Mouse (Mus musculus) embryonic facial prominence, embryonic 13.5 days (tissue): Measurements from ENCODE around the gene Plekhj1. TPM values are rescaled to one million over a fixed set of nuclear protein-coding genes. Genes with fewer than 3 reads are reported as not detected.

Experiments used
- ATAC-seq: fragments of 200-750 bp; cut with Nextera tagmentation; 2 replicates; pipeline ENCODE4 v1.8.0; 2017; ENCODE audit warnings: low read depth; ENCODE audit not compliant: insufficient number of reproducible peaks, insufficient read depth, low FRiP score, low TSS enrichment
- H3K27ac ChIP-seq: fragments of 300-500 bp; sonication (generic); 2 replicates; pipeline ENCODE4 v1.5.1; 2015; ENCODE audit warnings: moderate library complexity, mild to moderate bottlenecking, inconsistent platforms
- H3K27me3 ChIP-seq: fragments of 300-500 bp; sonication (generic); 2 replicates; pipeline ENCODE4 v1.6.1; 2015; ENCODE audit warnings: mild to moderate bottlenecking, inconsistent platforms
- H3K36me3 ChIP-seq: fragments of 300-500 bp; sonication (generic); 2 replicates; pipeline ENCODE4 v1.6.1; 2015; ENCODE audit warnings: mild to moderate bottlenecking, inconsistent platforms
- H3K4me1 ChIP-seq: fragments of 300-500 bp; sonication (generic); 2 replicates; pipeline ENCODE4 v1.6.1; 2015; ENCODE audit warnings: inconsistent platforms
- H3K4me2 ChIP-seq: fragments of 300-500 bp; sonication (generic); 2 replicates; pipeline ENCODE4 v1.6.1; 2015; ENCODE audit warnings: moderate library complexity, mild to moderate bottlenecking, inconsistent platforms
- H3K4me3 ChIP-seq: fragments of 300-500 bp; sonication (generic); 2 replicates; pipeline ENCODE4 v1.5.1; 2015; ENCODE audit warnings: mild to moderate bottlenecking, inconsistent platforms
- H3K9ac ChIP-seq: fragments of 300-500 bp; sonication (generic); 2 replicates; pipeline ENCODE4 v1.6.1; 2015; ENCODE audit warnings: mild to moderate bottlenecking, inconsistent platforms
- H3K9me3 ChIP-seq: fragments of 300-500 bp; sonication (generic); 2 replicates; pipeline ENCODE4 v1.6.1; 2016; ENCODE audit warnings: inconsistent platforms
- whole genome bisulfite sequencing: fragments of 180-500 bp; shearing (Covaris S2); methylation state at CpG from one replicate; pipeline ENCODE4 v1.1.7; 2015; ENCODE audit warnings: mixed read lengths; 5-methylcytosine and 5-hydroxymethylcytosine counted together
- polyA plus RNA-seq: library from polyadenylated mRNA; unstranded; fragments of >200 nt; fragmentation: Nextera tagmentation; extraction: Ambion mirVana; gene quantifications from 2 replicates; pipeline ENCODE4 v1.2.1, GENCODE M21; 2015

The Plekhj1 gene
- 118 and 125 TPM in 2 replicates for polyA plus RNA-seq

DNA sequence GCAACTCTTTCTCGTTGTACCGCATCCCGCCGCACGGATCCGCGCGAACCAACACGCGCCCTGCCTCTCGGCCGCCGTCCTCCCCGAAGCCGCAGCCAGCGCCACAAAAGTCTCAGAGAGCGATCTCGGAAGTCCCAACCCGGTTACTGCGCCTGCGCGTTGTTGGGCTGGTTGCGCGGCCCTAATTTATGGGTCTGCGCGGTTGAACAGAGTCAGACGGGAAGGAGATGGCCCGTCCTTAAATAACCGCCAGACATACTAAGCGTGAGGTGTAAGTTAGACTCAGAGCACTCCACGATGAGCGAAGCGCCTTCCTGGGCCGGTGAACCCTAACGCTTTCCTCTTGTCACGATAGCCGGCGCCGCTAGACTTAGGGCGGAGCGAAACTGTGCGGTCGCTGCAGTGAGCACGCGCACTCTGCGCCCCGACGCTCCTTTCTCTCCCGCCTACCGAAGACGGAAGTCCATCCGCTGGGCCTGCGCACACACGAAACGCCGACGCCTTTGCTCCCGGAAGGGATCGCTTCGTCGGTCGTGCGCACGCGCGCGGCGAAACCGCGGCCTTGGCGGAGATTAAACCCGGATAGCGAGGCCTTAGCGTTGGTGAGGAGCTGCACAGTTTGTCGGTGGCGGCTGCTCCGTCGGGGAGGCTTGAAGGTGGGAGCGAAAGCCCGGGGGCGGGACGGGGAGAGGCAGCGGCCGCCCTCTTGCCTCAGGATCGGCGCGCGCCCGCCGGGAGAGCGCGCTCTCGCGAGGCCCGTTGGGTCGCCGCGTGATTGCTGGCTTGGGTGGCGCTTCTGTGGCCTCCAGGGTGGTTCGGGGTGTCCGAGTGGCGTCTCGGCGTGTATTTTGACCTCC is at the start of gene Plekhj1, which contains the start of gene Sf3a2:
Gene Plekhj1, minus strand, starts transcription at position 477 of the 857 bp plus-strand sequence.
Gene Sf3a2, plus strand, starts transcription at position 49 of the 857 bp plus-strand sequence.
- H3K9ac ChIP-seq = peak within 1 kb of the TSS; percentile 99
- peaks cover 27% of the 10 kb centered on the region for H3K4me1 ChIP-seq
- peak; percentile 80 for ATAC-seq
- no peaks in the 10 kb centered on the region for H3K27me3 ChIP-seq
- H3K4me3 ChIP-seq = peak within 1 kb of the TSS; percentile 93
- H3K36me3 ChIP-seq = peaks cover 63% of the 10 kb centered on the region
- under 1% methylated on average over 104 of the region's 104 CpGs for WGBS
- H3K9me3 ChIP-seq = no peaks in the 10 kb centered on the region
- H3K4me2 ChIP-seq = peak within 1 kb of the TSS; percentile 83
- H3K27ac ChIP-seq = peak within 1 kb of the TSS; percentile 97

DNA sequence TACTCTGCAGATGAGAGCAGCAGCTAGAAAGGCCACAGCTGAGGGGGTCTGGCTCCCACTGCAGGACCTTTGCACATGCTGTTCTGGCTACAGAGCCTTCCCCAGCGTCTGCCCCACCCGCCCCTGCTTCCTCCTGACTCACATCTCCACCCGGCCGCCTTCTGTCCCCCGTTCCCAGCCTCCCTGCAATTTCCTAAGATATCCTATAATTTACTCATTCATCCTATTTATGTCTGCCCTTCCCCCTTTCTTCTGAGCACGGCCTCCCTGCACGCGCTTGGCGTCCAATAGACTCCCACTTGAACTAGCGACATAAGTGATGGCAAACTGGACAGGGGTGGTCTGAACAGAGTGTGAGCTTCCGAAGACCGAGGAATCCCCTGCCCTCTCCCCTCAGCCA is 47.3 kb upstream of the Plekhj1 start:
- H3K4me3 ChIP-seq = no peak overlapping the region
- no peak for ATAC-seq
- no peak overlapping the region for H3K4me2 ChIP-seq
- H3K27ac ChIP-seq = no peak overlapping the region
- H3K36me3 ChIP-seq = no peaks in the 10 kb centered on the region
- no peaks in the 10 kb centered on the region for H3K9me3 ChIP-seq
- H3K27me3 ChIP-seq = peaks cover 53% of the 10 kb centered on the region
- 73% methylated on average over 12 of the region's 12 CpGs for WGBS
- peaks cover 22% of the 10 kb centered on the region for H3K4me1 ChIP-seq
- no peak overlapping the region for H3K9ac ChIP-seq

DNA sequence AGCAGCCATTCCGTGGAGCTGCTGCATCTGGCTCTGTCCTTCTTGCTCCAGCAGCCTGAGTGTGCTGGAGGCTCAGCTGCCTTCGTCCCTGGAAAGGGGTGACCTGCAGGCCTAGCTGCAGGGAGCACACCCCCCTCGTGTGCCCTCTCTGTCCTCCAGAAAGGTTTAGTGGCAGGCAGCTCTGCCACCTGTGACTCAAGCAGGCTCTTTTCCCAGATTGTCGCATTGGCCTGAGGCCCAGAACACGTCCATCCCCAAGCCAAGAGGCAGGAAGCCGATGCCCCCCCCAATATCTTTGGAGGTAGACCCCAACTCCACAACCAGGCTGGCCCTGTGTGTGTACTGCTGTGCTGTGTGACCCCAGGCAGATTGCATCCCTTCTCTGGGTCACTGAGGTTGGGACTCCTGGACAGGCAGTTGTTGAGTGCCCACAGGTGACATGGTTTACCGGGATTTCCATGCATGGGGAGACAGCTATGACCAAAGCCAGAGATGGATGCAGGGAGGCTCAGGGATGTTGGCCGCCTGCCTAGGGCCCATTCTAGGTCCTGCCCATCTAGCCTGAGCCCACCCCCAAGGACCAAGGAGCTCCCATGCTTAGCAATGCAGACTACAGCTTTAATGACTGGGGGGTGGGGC is 46.7 kb upstream of the Plekhj1 start:
- Histone ChIP-seq H3K4me3 (no peak overlapping the region), H3K4me2 (no peak overlapping the region), H3K9ac (no peak overlapping the region), H3K9me3 (no peaks in the 10 kb centered on the region), H3K36me3 (no peaks in the 10 kb centered on the region), H3K27me3 (peaks cover 55% of the 10 kb centered on the region), H3K4me1 (peaks cover 22% of the 10 kb centered on the region), H3K27ac (no peak overlapping the region)
- no peak for ATAC-seq
- 64% methylated on average over 8 of the region's 8 CpGs for WGBS

DNA sequence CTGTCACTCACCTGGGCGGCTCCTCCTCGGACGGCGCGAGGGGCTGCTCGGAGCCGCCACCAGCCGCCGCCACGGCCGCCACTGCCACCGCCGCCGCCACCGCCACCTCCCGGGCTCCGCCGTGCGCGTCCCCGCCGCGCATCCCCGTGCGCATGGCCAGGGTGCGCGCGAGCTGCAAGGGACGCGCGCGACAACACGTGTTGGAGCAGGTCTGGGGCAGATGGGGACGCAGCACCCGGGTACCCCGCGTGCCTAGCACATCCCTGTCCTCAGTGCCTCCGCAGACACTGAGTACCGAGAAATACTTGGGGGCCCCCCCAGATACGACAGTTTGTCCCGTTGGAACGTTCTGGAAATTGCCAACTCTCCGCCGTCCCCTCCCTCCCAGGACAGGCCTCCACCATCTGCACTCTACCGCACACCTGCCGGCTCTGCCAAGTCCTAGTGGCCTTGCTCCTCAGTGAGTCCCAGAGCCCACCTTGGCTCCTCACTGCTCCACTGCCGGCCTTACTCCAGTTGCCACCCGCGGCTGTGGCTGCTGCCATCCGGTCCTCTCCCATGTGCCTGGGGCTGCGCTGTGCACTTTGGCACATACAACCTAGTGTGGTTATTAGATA is 45.6 kb upstream of the Plekhj1 start, which contains the start of gene Lingo3:
Gene Lingo3, minus strand, starts transcription at position 109 of the 617 bp plus-strand sequence.
- no peak within 1 kb of the TSS for H3K27ac ChIP-seq
- peaks cover 19% of the 10 kb centered on the region for H3K4me1 ChIP-seq
- peak within 1 kb of the TSS; percentile 89 for H3K4me2 ChIP-seq
- H3K9me3 ChIP-seq = no peaks in the 10 kb centered on the region
- H3K4me3 ChIP-seq = peak within 1 kb of the TSS; percentile 55
- H3K27me3 ChIP-seq = peaks cover 61% of the 10 kb centered on the region
- 4% methylated on average over 50 of the region's 51 CpGs for WGBS
- no peaks in the 10 kb centered on the region for H3K36me3 ChIP-seq
- peak within 1 kb of the TSS; percentile 74 for H3K9ac ChIP-seq
- no peak for ATAC-seq

DNA sequence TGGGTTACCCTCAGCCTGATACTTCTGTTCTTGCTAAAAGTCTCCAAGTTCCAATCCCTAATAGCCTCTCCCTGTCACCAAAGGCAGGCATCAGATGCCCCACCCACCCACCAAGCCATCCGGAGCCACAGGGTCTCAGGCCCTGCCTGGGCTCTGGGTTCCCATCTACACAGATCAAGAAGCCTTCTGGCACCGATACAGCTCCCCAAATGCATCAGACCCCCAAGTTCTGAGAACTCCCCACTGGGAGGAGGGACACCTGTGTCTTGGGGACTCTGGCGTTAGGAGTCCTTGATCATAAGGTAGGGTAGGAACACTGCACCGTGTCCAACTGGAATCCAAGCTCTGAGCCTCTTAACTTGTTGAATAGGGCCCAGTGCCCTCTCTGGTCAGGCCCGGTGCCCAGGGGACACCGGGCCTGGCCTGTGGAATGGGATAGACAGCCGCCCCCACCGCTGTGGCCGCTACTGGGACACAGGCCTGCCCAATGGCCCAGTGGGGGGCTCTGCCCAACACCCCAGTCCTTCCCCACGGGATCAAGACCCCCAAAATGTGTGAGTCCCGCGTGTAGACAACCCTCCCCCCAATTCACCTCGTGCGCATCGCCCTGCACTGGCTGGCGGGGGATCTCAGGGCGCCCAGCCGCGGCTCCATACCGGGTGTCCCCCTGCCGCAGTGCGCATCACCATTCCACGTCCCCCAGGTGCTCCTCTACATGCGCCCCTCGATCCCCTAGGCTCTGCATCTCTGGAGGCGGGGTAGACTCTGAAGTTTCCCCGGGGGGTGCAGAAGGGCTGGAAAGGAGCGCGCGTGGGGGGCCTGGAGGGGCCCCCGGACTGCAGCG is 44.9 kb upstream of the Plekhj1 start:
- Histone ChIP-seq H3K36me3 (no peaks in the 10 kb centered on the region), H3K9ac (peak overlapping the region; percentile 74), H3K27ac (no peak overlapping the region), H3K4me2 (peak overlapping the region; percentile 89), H3K27me3 (peaks cover 61% of the 10 kb centered on the region), H3K9me3 (no peaks in the 10 kb centered on the region), H3K4me3 (peak overlapping the region; percentile 55), H3K4me1 (peaks cover 16% of the 10 kb centered on the region)
- ATAC-seq = no peak
- 13% methylated on average over 32 of the region's 32 CpGs for WGBS

DNA sequence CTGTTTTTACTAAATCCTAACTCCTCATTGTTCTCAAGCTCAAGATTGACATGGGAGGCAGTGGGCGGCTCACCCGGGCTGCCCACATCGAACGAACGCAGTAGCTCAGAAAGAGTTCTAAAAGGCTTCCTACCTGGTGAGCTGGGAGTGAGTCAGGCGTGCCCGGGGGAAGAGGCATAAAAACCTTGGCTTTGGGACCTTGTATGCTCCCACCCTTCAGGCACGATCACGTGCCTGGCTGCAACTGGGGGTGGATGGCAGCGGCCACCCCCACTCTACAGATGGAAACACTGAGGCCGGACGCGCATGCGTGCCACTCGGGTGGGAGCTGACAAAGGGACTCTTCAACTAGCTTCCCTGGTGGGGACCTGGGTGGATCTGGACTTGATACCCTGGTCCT is 43.9 kb upstream of the Plekhj1 start:
- 82% methylated on average over 15 of the region's 15 CpGs for WGBS

DNA sequence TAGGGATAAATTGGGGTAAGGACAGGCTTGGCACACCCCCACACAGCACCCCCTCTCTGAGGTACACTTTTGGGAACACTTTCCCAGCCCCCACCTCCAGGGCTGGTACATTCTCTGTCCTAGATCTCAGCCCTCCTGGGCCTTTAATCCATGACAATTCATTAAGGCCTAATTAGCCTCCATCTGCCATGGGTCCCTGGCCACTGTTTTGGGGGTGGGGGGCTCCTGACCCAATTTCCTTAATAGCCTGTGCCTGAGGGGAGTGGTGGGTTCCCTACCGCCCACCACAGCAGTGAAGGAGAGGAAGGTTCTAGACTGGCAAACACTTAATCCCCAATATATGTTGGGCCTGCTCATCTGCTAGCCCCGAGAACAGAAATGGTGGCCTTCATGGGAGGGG is 43.3 kb upstream of the Plekhj1 start:
- Histone ChIP-seq H3K27me3 (peaks cover 74% of the 10 kb centered on the region), H3K36me3 (no peaks in the 10 kb centered on the region)
- 66% methylated on average over 2 of the region's 2 CpGs for WGBS

More for the DNA sequence above, 43.9 kb upstream of the Plekhj1 start:
- Histone ChIP-seq H3K27me3 (peaks cover 68% of the 10 kb centered on the region), H3K9ac (no peak overlapping the region), H3K4me3 (no peak overlapping the region), H3K9me3 (no peaks in the 10 kb centered on the region), H3K36me3 (no peaks in the 10 kb centered on the region), H3K27ac (no peak overlapping the region), H3K4me1 (peaks cover 16% of the 10 kb centered on the region), H3K4me2 (no peak overlapping the region)
- no peak for ATAC-seq

DNA sequence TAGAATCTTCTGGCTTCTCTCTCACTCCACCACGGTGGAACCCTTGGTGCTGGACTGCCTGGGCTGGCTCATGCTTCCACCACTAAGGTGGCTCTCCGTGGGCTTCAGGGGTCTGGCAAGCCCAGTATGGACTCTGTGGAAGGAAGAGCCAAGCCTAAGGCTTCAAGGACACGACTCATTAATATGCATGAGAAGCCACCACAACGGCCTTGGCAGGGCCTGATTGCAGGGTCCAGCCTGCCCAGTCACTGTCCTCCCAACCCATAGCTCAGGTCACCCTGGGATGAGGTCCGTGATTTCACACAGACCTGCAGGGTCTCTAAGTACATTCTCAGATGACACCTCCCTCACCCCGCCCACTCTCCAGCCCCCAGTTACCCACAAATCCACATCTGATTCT is 41.4 kb upstream of the Plekhj1 start:
- Histone ChIP-seq H3K27me3 (peaks cover 77% of the 10 kb centered on the region), H3K4me3 (no peak overlapping the region), H3K36me3 (no peaks in the 10 kb centered on the region), H3K4me2 (no peak overlapping the region), H3K4me1 (peaks cover 19% of the 10 kb centered on the region), H3K9me3 (peaks cover 7% of the 10 kb centered on the region), H3K9ac (no peak overlapping the region), H3K27ac (no peak overlapping the region)
- WGBS = 64% methylated on average over 6 of the region's 6 CpGs
- ATAC-seq = no peak

More for the DNA sequence above, 43.3 kb upstream of the Plekhj1 start:
- Histone ChIP-seq H3K4me2 (no peak overlapping the region), H3K4me1 (peaks cover 19% of the 10 kb centered on the region), H3K9me3 (no peaks in the 10 kb centered on the region), H3K4me3 (no peak overlapping the region), H3K27ac (no peak overlapping the region), H3K9ac (no peak overlapping the region)
- ATAC-seq = no peak

DNA sequence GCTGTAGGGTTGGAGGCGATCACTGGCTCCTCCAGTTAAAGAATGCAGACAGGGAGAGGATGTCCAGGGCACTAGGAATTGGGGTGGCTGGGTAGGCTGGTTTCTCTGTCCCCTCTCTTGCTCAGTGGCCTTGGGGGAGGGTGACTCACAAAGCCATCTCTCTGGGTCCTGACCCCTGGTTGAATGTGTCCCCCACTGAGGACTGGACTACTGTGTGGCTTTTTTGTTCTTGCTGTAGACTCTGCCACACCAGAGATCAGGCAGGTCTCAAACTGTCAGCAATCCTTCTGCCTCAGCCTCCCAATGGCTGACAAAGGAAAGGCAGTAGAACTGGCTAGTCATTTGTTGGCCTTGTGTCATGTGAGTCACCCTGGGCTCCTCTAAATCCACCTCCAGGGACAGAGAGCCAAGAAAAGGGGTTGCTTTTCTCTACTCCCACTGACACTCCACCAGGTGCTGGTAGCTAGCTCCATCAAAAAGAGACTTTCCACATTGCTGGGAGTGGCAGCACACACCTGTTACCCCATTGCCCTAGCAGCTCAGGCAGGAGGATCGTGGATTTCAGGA is 40.0 kb upstream of the Plekhj1 start:
- Histone ChIP-seq H3K27me3 (peaks cover 77% of the 10 kb centered on the region), H3K4me3 (no peak overlapping the region), H3K4me2 (no peak overlapping the region), H3K4me1 (peaks cover 9% of the 10 kb centered on the region), H3K9ac (no peak overlapping the region), H3K36me3 (no peaks in the 10 kb centered on the region), H3K9me3 (peaks cover 14% of the 10 kb centered on the region), H3K27ac (no peak overlapping the region)
- no peak for ATAC-seq
- 45% methylated on average over 2 of the region's 2 CpGs for WGBS

DNA sequence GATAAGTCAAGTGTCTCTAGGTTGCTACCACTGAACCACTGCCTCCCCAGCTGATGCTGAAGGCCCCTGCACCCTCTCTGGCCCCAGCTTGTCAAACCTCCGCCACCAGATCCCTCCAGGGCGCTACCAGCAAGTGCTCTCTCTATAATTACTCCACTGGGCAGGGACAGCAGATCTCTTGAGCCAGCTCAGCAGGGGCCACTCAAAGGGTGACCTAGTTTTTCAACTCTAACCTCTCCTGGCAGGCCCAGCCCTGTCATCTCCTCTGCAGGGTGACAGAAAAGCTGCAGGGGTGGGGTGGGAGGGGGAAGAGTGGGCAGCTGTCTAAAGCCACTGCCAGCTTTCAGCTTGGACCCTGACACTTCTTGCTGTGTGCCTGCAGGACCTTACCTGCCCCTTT is 39.4 kb upstream of the Plekhj1 start:
- H3K4me1 ChIP-seq = 0 out of 2 replicates have a peak, but pooled peaks cover 3% of the 10 kb centered on the region
- H3K9me3 ChIP-seq = peaks cover 14% of the 10 kb centered on the region
- H3K4me2 ChIP-seq = no peak overlapping the region
- H3K27ac ChIP-seq = no peak overlapping the region
- 9% methylated on average over 2 of the region's 2 CpGs for WGBS
- no peak for ATAC-seq
- no peaks in the 10 kb centered on the region for H3K36me3 ChIP-seq
- no peak overlapping the region for H3K4me3 ChIP-seq
- no peak overlapping the region for H3K9ac ChIP-seq
- peaks cover 75% of the 10 kb centered on the region for H3K27me3 ChIP-seq
